Mouse (Mus musculus): ENCODE measurements at regions not wholly inside any gene's neighbourhood (a gene's known extent, or its start where the extent isn't known, plus 50 kb on each side); places are given as distances from the start of the nearest gene placed in this dataset.

DNA sequence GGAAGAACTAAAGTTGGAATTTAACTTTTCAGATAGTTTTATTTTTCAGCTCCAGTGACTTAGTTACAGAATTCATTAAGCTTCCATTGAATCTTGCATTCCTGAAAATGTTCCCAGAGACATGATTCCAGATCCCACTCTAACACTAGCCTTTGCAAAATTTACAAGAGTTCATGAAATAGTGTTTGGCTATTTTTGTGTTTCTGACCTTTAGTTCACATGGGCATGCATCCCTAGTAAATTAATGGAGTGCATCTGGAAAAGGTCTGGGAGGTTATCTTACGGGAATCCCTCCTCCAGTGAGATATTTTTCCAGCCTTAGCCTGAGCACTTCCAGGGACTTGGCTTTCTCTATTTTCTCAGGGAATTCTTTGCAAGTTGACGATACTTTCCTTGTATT lies 669.8 kb downstream of the Bckdhb start:
- H3K36me3 ChIP-seq (ENCODE audit: insufficient read depth) = no peaks in the 10 kb centered on the region
- no peaks in the 10 kb centered on the region for H3K4me1 ChIP-seq (ENCODE audit: insufficient read depth)
- no peak overlapping the region for H3K9ac ChIP-seq
- H3K27ac ChIP-seq (ENCODE audit: low read depth, low read length) = no peak overlapping the region
- H3K27me3 ChIP-seq (ENCODE audit: insufficient read depth, low read length) = no peaks in the 10 kb centered on the region
- WGBS = 90% methylated on average over 2 of the region's 2 CpGs
- no peak for TF ChIP-seq CTCF (IDR thresholded peaks at IDR 0.05; ENCODE audit: low read depth)
- DNase-seq = no peak
- no peak for ATAC-seq
- no peak overlapping the region for H3K4me3 ChIP-seq (ENCODE audit: low read depth, low read length)
- H3K4me2 ChIP-seq (ENCODE audit: low read depth) = no peak overlapping the region
- H3K9me3 ChIP-seq (ENCODE audit: low read length) = no peaks in the 10 kb centered on the region

Data from forebrain, postnatal 0 days (tissue).